Mouse (Mus musculus) liver, postnatal 0 days (tissue): Measurements from ENCODE around the gene Mcm6. TPM values are rescaled to one million over a fixed set of nuclear protein-coding genes. Genes with fewer than 3 reads are reported as not detected.

Source experiments
- ATAC-seq: fragments of 200-750 bp; cut with Nextera tagmentation; 2 replicates; pipeline ENCODE4 v1.8.0; 2017; ENCODE audit warnings: mild to moderate bottlenecking, moderate library complexity
- DNase-seq: peaks from one replicate; pipeline ENCODE4 v3.0.0-alpha.2; 2016
- H3K27ac ChIP-seq: fragments of 300-500 bp; sonication (generic); 2 replicates; pipeline ENCODE4 v1.5.1; 2014; ENCODE audit warnings: antibody characterized with exemption, moderate library complexity, mild to moderate bottlenecking, low read depth
- H3K27me3 ChIP-seq: fragments of 300-500 bp; sonication (generic); 2 replicates; pipeline ENCODE4 v1.6.1; 2014; ENCODE audit warnings: low read length, control low read depth, mixed read lengths; ENCODE audit not compliant: insufficient read depth
- H3K36me3 ChIP-seq: fragments of 300-500 bp; sonication (generic); replicated peaks from 2 replicates; pipeline ENCODE4 v1.6.1; 2014; ENCODE audit warnings: mild to moderate bottlenecking, control low read depth, low read length, moderate library complexity, mixed read lengths; ENCODE audit not compliant: insufficient read depth
- H3K4me1 ChIP-seq: fragments of 300-500 bp; sonication (generic); 2 replicates; pipeline ENCODE4 v1.6.1; 2014; ENCODE audit warnings: antibody characterized with exemption, mild to moderate bottlenecking, control low read depth; ENCODE audit not compliant: insufficient read depth
- H3K4me2 ChIP-seq: fragments of 300-500 bp; sonication (generic); 2 replicates; pipeline ENCODE4 v1.6.1; 2014; ENCODE audit warnings: low read depth, mild to moderate bottlenecking, low read length, moderate library complexity, mixed read lengths
- H3K4me3 ChIP-seq: fragments of 300-500 bp; sonication (generic); 2 replicates; pipeline ENCODE4 v1.5.1; 2014; ENCODE audit warnings: low read depth, low read length
- H3K9ac ChIP-seq: fragments of 300-500 bp; sonication (generic); replicated peaks from 2 replicates; pipeline ENCODE4 v1.6.1; 2014; ENCODE audit warnings: mild to moderate bottlenecking, moderate library complexity
- H3K9me3 ChIP-seq: fragments of 300-500 bp; sonication (generic); 2 replicates; pipeline ENCODE4 v1.6.1; 2016; ENCODE audit warnings: mild to moderate bottlenecking, control low read depth, low read length, mixed read lengths
- CTCF ChIP-seq: sonication (generic); IDR thresholded peaks from 2 replicates; pipeline ENCODE4 v1.5.1; 2016; ENCODE audit warnings: antibody characterized with exemption, low read depth
- EP300 ChIP-seq: IDR thresholded peaks from 2 replicates; pipeline ENCODE4 v1.6.1; 2016; ENCODE audit warnings: antibody characterized with exemption, low read depth, mild to moderate bottlenecking
- WGBS: fragments of 180-500 bp; shearing (Covaris S2); extraction: QIAGEN DNeasy Blood & Tissue Kit; methylation state at CpG from one replicate; pipeline ENCODE4 v1.1.7; 2014; ENCODE audit not compliant: insufficient replicate concordance; 5-methylcytosine and 5-hydroxymethylcytosine counted together
- polyA plus RNA-seq: library from polyadenylated mRNA; unstranded; fragments of >200 nt; fragmentation: Nextera tagmentation; extraction: Ambion mirVana; gene quantifications from 2 replicates; pipeline ENCODE4 v1.2.1, GENCODE M21; 2015

Mcm6 gene
- polyA plus RNA-seq, 1 experiment from 2014 or later, result 89.1 TPM

GRCm38 (mm10) chr1:128295296-128295695 lies 64.2 kb downstream of the Mcm6 start:
- TF ChIP-seq CTCF, result no peak
- TF ChIP-seq EP300, result no peak
- no peak for ATAC-seq
- WGBS, result 76% methylated on average over 8 of the region's 8 CpGs
- H3K4me1 ChIP-seq, result no peaks in the 10 kb centered on the region
- H3K36me3 ChIP-seq, result no peaks in the 10 kb centered on the region
- H3K4me2 ChIP-seq, result no peak overlapping the region
- no peaks in the 10 kb centered on the region for H3K9me3 ChIP-seq
- H3K9ac ChIP-seq, result no peak overlapping the region
- H3K27me3 ChIP-seq, result no peaks in the 10 kb centered on the region
- no peak for DNase-seq
- no peak overlapping the region for H3K4me3 ChIP-seq
- H3K27ac ChIP-seq, result no peak overlapping the region

- WGBS, result 81% methylated on average over 12 of the region's 12 CpGs
- DNase-seq, result no peak
Observed at GRCm38 (mm10) chr1:128293524-128293923, 65.9 kb downstream of the Mcm6 start.

GRCm38 (mm10) chr1:128290295-128290694 lies 69.2 kb downstream of the Mcm6 start:
- TF ChIP-seq CTCF, result no peak
- TF ChIP-seq EP300, result no peak
- no peak for ATAC-seq

More at GRCm38 (mm10) chr1:128293524-128293923, 65.9 kb downstream of the Mcm6 start:
- no peak overlapping the region for H3K4me2 ChIP-seq
- H3K4me1 ChIP-seq, result no peaks in the 10 kb centered on the region
- ATAC-seq, result no peak
- H3K36me3 ChIP-seq, result no peaks in the 10 kb centered on the region
- H3K27me3 ChIP-seq, result no peaks in the 10 kb centered on the region
- H3K4me3 ChIP-seq, result no peak overlapping the region
- TF ChIP-seq EP300 (no peak), CTCF (no peak)
- no peak overlapping the region for H3K9ac ChIP-seq
- H3K9me3 ChIP-seq, result no peaks in the 10 kb centered on the region
- H3K27ac ChIP-seq, result no peak overlapping the region

GRCm38 (mm10) chr1:128285136-128285535 lies 74.3 kb downstream of the Mcm6 start:
- Histone ChIP-seq H3K27ac (no peak overlapping the region), H3K9me3 (no peaks in the 10 kb centered on the region), H3K4me3 (no peak overlapping the region), H3K36me3 (peaks cover 6% of the 10 kb centered on the region; the same call in 1 of the 2 replicates), H3K4me2 (no peak overlapping the region), H3K9ac (no peak overlapping the region), H3K27me3 (no peaks in the 10 kb centered on the region), H3K4me1 (no peaks in the 10 kb centered on the region)
- no peak for ATAC-seq
- WGBS, result 84% methylated on average over 9 of the region's 9 CpGs
- TF ChIP-seq CTCF, result no peak
- no peak for TF ChIP-seq EP300
- no peak for DNase-seq

More at GRCm38 (mm10) chr1:128290295-128290694, 69.2 kb downstream of the Mcm6 start:
- Histone ChIP-seq H3K4me1 (no peaks in the 10 kb centered on the region), H3K9ac (no peak overlapping the region), H3K36me3 (no peaks in the 10 kb centered on the region), H3K4me3 (no peak overlapping the region), H3K27me3 (no peaks in the 10 kb centered on the region), H3K9me3 (no peaks in the 10 kb centered on the region), H3K4me2 (no peak overlapping the region), H3K27ac (no peak overlapping the region)
- DNase-seq, result no peak
- 85% methylated on average over 5 of the region's 5 CpGs for WGBS

- Histone ChIP-seq H3K4me3 (no peak overlapping the region), H3K36me3 (peaks cover 6% of the 10 kb centered on the region), H3K27ac (no peak overlapping the region), H3K9me3 (no peaks in the 10 kb centered on the region), H3K27me3 (no peaks in the 10 kb centered on the region), H3K9ac (no peak overlapping the region), H3K4me2 (no peak overlapping the region), H3K4me1 (no peaks in the 10 kb centered on the region)
- DNase-seq (no peak), ATAC-seq (no peak)
- no peak for TF ChIP-seq CTCF
- no peak for TF ChIP-seq EP300
- WGBS, result 78% methylated on average over 8 of the region's 8 CpGs
Observed at GRCm38 (mm10) chr1:128284157-128284690, 75.2 kb downstream of the Mcm6 start.

DNA sequence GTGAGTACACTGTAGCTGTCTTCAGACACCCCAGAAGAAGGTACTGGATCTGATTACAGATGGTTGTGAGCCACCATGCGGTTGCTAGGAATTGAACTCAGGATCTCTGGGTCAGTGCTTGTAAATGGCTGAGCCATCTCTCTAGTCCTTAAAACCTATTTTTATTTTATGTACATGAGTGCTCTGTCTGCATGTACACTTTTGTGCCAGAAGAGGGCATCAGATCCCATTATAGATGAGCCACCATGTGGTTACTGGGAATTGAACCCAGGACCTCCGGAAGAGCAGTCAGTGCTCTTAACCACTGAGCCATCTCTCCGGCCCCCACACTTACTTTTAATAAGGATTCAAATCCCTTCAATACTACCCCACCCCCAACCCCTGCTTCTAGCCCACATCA lies 76.5 kb downstream of the Mcm6 start:
- Histone ChIP-seq H3K36me3 (peaks cover 15% of the 10 kb centered on the region), H3K27me3 (no peaks in the 10 kb centered on the region), H3K4me3 (no peak overlapping the region), H3K4me1 (no peaks in the 10 kb centered on the region), H3K9ac (no peak overlapping the region), H3K27ac (no peak overlapping the region), H3K4me2 (no peak overlapping the region), H3K9me3 (no peaks in the 10 kb centered on the region)
- no peak for DNase-seq
- 86% methylated on average over 3 of the region's 3 CpGs for WGBS
- TF ChIP-seq EP300 (no peak), CTCF (peak; percentile 32)
- no peak for ATAC-seq

DNA sequence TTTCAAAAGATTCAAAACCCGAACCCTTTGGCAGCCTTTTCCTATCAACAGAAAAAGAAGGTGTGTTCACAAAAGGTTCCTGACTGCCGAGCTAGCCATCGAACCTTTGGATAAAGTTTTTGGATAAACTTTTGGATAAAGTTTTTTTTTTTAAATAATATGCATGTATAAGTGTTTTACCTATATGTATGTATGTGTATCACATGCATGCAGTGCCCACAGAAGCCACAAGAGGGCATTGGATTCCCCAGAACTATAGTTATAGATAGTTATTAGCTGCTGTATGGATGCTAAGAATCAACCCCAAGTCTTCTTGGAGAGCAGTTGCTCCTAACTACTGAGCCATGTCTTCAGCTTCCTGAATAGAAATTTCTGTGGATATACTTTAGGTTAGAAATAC lies 77.7 kb downstream of the Mcm6 start:
- Histone ChIP-seq H3K36me3 (peaks cover 26% of the 10 kb centered on the region), H3K4me2 (no peak overlapping the region), H3K9me3 (no peaks in the 10 kb centered on the region), H3K27me3 (no peaks in the 10 kb centered on the region), H3K27ac (no peak overlapping the region), H3K4me1 (no peaks in the 10 kb centered on the region), H3K4me3 (no peak overlapping the region), H3K9ac (no peak overlapping the region)
- ATAC-seq, result no peak
- DNase-seq, result no peak
- peak; percentile 43 for TF ChIP-seq CTCF
- TF ChIP-seq EP300, result no peak
- 90% methylated on average over 3 of the region's 3 CpGs for WGBS

Other genes starting within 250 kb of the Mcm6 start
- gene Ubxn4, start 115.7 kb downstream of the Mcm6 start, polyA plus RNA-seq, result 33.1 and 35.1 TPM in 2 replicates
- gene Lct, start 31.3 kb downstream of the Mcm6 start, polyA plus RNA-seq, result 0.07 TPM in 1 of 2 replicates, not detected in the other
- gene Dars, start 57.7 kb upstream of the Mcm6 start, polyA plus RNA-seq, result 73.4 and 75.2 TPM in 2 replicates
- gene Cxcr4, start 232.6 kb upstream of the Mcm6 start, polyA plus RNA-seq, result 4.3 and 5.5 TPM in 2 replicates